Mouse (Mus musculus) brain, embryonic 14.5 days (tissue): ENCODE measurements around the gene Svep1.

ENCODE experiments used
- CTCF ChIP-seq: fragments of 200-500 bp; IDR thresholded peaks from 2 replicates; pipeline ENCODE4 v1.5.1; 2012; ENCODE audit warnings: inconsistent platforms, mild to moderate bottlenecking, moderate library complexity, borderline replicate concordance; ENCODE audit not compliant: insufficient read depth, insufficient read length; ENCODE audit errors: extremely low read depth
- POLR2A ChIP-seq: fragments of 200-500 bp; IDR thresholded peaks from 2 replicates; pipeline ENCODE4 v1.6.1; 2012; ENCODE audit warnings: mild to moderate bottlenecking, inconsistent platforms, borderline replicate concordance; ENCODE audit not compliant: poor library complexity, insufficient read depth, insufficient read length, severe bottlenecking; ENCODE audit errors: extremely low read depth

DNA sequence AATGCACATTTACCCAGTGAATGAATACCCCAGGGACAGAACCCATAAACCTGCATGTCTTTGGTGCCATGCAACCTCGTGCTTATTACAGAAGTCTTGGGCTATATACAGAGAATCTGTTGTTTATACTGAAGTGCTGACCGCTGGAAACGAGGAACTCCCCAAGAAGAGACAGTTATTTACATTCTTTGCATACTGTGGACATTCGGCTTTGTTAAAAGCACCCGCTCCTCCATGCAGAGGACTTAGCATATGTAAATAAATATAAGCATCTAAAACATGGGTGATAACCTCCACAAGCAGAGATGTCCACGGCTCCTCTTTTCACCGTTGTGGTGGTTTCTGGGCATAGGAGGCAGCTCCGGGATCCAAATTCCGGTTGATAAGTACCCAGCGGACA is 95.7 kb downstream of the Svep1 start:
- TF ChIP-seq CTCF = no peak
- no peak for TF ChIP-seq POLR2A
